Mouse (Mus musculus) embryo, embryonic 10.5 days (tissue): ENCODE results near the gene Tmem135.

Experiments
- DNase-seq: peaks from one replicate; pipeline ENCODE4 v3.0.0-alpha.2; 2015; ENCODE audit warnings: low spot score

Tmem135 gene

DNA sequence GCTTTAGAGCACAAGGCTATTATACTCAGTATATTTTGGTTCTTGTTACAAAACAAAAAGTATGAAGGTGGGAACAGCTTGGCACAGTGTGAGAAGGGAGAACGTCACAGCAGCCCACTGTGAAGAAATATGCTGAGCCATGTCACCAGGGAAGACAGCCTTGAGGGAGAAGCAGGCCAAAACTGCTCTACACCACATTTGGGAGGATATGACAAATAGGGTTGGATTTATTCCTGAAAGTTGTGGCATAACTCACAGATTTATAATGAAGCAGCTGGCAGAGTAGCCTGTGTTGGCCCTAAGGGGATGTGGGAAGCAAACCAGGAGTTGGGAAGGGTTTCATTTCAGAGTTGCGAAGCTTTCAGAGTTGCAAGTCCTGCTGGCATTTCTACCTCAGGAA lies 225.4 kb downstream of the Tmem135 start:
- DNase-seq: no peak

DNA sequence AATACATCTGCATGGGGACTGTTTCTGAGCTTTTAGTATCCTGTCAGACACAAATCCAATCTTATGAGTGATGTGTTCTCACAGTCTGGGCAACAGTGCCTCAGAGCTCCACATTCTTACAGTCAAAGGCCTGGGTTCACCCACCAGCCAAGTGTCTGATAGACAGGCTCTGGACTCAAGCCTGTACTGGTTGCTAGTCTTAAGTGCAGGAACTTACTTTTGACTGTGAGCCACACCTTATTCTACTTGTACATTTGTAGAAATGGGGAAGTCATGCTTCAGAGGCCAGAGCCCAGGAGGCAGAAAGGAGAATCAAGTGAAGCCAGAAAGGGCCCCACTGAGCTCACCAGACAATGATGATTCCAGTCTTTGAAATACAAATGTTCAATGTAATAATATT lies 226.1 kb downstream of the Tmem135 start:
- DNase-seq: no peak

DNA sequence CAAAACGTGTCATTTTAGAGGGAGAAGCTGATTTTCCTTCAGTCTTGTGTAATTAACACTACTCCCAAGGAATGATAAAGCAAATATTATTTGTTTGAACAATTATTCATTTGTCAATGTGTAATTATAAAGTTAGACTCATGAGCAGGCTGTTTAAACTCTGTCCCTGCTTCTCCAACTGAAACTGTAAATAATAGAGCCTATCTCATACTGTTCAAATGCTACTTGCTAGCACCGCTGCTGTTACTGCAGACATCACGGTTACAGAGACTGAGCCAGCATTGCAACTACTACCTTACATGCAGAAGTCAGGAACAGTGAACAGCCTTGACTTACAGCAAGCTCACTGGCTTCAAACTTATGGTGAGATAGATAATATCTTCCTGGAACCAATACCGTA lies 229.6 kb downstream of the Tmem135 start:
- no peak for DNase-seq

DNA sequence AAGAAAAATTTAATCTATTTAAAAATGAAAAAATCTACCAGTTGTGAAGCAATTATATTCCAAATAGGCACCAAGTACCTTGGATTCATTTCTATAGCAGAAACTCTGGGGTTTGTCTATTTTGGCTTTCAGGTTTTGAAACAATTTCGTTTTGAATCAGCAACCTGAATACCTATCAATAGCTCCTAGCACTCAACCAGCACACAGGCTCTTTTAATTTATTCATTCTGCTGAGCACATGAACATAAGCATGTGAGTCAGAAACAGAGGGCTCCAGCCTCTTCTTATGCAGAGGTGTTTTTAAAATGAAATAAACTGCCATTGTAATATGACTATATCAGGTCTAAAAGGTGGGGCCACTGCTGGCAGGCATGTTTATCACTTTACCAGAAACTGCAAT lies 231.0 kb downstream of the Tmem135 start:
- DNase-seq: no peak

DNA sequence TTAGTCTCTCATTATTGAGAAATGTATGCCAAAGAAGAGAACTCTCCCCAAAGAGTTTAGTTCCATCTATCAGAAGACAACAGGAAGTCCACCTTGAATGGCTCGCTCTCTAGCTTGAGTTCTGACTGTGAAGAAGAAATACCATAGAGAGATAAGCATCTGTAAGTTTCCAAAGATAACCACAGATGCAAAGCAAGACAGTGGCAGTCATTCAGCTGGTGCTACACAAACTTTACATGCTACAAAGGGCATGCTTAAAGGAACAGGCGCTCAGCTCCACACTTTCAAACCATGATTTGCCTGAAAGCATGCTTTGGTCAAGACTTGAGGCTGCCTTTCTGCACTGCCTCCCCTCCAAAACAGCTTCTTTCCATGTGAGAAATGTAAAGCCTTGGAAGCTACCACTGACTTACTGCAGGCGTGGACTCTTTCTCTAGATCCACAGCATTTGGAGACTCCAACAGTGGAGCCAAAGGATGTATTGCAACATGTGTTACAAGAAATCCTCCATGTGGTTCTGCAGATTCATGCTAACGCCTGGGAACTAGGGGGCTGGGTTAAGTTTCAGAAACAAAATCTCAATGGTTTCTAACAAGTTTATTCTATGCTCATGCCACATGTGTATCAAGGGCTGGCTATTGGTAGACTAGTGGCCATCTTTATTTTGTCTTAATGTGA lies 232.1 kb downstream of the Tmem135 start:
- no peak for DNase-seq

DNA sequence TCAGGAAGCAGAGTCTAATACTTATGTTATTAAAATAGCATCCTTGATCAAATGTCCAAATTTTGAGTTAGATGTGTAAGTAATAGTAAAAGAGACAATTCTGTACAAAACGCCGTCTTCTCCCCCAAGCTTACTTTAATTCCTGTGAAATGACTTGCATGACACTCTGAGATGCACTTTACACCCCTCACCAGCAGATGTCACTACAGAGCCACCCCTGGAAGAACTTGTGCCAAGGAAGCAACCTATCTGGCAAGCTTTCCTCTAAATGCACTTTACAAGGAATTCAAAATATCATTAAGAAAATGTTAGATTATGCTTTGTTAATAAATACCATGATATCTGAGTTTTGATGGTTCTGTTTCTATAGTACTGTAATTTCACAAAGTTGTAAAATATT lies 235.4 kb downstream of the Tmem135 start:
- DNase-seq: peak; percentile 89

DNA sequence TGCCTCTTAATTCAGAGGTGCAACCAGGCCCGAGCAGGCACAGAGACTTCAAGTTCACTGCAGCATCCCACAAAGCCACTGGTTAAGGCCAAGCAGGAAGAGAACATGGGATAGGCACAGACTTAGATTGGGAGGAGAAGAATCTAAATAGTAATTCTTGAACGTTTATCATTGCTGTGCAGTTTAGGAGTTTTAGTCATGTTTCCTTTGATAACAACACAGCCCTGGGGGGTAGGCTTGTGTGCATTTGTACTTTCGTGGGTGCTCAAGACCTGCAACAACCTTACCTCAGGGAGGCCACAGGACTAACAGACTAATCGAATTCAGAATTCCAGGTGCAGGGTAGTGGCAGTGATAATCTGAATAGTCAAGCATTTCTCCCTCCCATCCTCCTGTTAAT lies 238.5 kb downstream of the Tmem135 start:
- no peak for DNase-seq

DNA sequence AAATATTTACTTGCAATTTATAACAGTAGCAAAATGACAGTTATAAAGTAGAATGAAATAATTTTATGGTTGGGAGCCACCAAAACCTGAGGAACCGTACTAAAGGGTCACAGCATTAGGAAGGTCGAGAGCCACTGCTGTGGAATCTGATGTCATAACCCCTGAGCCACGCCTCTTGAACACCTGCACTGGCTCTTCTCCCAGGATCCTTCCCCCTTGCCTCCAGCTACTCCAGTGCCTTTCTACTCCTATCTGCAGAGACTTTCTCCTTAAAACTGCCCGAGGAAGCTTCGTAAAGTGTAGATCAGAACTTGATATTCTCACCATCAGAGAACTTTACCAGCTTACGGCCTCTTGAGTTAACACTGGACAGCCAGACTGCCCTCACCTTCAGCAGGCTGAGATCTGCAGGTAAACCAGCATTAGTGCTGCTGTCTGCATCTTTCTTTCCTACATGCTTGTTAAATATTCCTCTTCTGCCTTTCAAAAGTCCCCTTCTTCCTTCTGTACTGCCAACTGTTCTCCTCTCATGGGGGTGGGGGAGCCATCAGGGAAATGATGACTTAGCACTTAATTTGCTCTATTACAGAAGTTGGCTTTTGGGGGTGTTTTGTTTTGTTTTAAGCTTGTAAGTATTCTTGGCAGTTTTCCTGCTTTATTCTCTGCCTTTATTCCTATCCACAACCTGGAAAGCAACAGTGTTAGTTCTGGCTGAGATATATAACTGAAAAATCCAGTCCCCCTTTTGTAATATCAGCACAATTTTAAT lies 242.2 kb downstream of the Tmem135 start:
- DNase-seq: no peak

DNA sequence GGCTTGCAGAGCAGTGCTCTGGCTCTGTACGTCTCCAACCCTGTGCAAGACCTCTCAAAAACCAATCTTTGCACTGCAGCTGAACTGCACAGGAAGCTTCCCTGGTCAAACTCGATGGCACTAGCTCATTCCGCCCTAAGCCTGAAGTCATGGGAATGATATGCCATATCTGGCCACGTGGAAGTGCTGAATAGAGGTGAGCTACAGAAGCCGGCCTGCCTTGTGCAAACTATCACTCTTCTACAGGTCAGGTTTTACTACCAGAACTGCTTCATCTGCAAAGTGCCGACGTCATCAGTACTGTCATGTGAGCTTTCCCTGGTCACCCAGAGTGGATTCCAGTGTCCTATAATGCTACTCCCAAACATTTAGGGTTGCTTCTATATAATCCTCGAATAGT lies 246.7 kb downstream of the Tmem135 start:
- DNase-seq: no peak

DNA sequence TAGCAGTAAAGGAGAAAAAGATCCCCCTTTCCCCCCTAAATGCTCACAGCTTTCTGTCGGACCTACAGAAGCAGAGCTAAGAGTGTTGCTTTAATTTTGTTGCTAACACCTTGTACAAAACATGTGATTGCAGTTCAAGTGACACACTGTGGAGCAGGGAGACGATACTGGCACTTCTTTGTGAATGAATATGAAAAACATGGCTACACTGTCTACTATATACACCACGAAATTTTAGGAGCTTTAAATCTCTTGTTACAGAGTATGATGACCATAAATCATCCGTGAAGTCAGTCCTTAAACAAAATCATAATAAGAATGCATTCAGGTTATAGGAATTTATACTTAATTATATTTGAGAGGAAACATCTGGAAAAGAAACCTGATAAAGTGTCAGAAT lies 247.4 kb downstream of the Tmem135 start:
- no peak for DNase-seq

DNA sequence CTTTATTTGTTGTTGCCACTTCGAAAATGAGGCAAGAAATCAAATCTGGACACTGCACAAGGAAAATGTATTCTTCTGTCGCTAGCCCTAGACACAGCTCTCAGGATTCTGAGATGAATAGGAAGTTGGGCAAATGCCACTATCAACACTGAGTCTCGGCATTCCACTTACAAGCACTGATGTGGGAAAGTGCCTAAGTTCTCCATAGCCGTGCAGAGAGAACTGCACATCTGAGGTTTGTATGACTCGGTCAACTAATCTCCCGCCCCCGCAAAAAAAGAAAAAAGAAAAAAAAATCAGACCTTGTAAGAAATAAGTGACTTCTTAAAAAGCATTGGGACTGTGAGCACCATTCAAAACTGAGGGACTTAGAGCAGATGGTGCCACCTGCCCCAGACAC lies 248.3 kb downstream of the Tmem135 start:
- DNase-seq: no peak

DNA sequence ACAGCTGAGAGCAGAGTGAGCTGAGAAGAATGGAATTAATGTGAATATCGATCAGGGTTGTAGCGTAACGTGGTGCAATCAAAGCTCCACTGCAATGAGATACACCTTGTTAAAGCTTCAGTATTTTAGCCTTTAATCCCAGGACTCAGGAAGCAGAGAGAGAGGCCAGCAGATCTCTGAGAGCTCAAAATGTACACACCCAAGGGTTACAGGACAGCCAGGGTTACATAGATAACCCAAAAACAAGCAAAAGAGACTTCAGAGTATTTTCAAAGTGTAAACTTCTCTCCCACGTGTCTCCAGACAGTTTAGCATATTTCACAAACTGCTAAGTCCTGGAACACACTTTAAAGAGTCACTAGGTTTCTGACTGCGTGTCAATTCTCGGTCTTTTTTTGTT lies 248.8 kb downstream of the Tmem135 start:
- no peak for DNase-seq

DNA sequence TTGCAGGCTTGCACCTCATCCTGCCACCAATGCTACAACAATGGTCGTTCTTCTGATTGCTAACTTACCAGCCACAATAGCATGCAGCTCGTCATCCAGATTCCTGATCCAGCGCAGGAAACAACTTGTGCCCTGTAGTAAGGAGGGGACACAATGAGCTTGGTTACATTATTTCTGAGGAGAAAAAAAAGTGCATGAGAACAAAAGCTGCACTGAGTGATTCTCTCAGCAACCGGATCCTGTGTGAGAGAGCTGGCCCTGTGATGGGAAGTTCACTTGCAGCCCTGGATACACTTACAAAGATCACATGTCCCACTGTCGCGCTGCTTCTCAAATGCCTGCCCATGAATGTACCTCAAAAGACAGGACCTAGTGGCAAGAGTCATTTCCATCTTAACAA lies 252.7 kb downstream of the Tmem135 start:
- peak; percentile 13 for DNase-seq

DNA sequence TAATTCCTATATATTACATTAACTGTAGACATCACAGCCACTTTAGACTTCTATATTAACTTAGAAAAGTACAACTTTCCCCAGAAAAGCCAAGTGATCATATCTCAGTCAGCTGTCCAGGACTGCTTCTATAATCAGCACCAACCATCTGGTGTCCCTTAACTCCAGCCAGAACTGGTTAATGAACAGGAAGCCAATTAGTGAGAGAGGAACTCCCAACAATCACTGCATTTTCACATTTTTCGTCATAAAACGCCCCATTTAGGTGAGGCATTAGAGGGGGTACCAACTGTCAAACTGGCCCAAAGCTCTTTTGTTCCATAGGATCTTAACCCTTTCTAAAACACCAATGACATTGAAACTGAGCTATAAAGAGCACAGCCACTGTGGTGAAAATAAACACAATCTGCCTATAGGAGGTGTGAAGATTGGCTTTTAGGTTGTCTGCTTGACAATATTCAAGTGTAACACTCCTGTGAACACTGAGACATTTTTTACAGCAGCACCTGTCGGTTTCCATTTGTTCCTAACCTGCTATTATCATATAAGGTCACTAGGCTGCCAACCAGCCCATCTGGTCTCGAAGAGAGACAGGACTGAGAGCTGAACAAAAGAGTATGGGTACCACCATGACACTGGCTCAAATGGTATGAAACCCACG lies 263.3 kb downstream of the Tmem135 start:
- no peak for DNase-seq

DNA sequence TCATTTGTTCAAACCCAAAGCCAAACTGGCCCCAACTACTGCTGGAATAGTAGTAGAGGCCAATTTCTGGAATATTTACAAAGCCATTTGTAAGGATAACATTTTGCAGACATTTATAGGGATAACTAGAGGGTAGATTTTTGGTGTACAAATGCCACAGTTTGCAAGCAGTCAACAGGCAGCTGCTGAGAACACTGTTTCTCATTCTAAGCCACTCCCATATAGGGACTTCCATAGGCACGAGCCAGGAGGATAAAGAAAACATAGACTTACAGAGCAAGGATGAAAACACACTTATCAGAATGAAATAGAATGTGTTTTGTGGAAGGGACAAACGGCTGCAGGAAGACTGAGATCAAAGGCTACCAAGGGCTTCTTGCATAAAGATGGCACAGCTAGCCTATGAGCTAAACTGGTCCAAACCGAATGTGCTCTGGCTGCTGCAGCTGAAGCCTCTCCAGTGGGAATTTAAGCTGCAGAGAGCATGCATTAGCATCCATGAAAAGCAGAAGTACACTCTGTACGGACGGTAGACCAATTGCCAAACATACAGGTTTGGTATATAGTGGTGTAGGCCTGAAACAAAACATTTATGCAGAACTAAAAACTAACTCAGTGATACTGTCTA lies 269.0 kb downstream of the Tmem135 start:
- no peak for DNase-seq

DNA sequence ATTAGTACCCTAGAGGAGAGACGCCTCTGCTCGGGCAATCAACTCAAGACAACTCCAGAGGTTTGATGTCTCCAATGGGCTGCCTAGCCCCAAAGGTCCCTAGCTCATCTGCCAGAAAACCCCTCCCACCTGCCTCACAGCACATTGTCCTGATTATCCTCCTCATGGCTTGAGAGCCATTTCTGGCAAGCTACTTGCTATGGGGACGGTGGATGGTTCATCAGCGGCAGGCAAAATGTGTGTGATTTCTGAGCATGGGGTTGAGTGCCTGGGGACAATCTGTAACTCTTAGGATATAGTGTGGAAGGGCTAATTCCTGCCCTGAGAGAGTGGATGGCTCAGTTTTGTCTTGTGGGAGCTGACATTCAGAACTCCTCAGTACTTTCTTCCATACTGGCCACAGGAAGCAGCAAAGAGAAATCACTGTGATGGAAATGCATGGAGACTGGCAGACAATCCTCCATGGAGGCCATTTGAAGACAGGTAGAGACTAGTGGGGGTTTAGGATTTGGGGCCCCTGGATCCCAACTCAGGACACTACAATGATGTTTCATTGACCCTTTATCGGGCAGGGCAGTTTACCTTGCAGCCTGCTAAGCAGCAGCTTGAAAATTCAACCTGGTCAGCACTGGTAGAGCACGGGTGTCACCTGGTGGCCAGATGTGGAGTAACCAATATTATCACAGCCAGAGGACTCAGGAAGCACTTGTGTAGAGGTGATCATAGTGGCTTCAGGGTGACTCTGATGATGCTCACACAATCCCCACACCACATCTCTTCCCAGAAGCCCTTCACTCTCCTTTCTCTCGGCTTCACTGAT lies 277.7 kb downstream of the Tmem135 start:
- DNase-seq: peak; percentile 77

DNA sequence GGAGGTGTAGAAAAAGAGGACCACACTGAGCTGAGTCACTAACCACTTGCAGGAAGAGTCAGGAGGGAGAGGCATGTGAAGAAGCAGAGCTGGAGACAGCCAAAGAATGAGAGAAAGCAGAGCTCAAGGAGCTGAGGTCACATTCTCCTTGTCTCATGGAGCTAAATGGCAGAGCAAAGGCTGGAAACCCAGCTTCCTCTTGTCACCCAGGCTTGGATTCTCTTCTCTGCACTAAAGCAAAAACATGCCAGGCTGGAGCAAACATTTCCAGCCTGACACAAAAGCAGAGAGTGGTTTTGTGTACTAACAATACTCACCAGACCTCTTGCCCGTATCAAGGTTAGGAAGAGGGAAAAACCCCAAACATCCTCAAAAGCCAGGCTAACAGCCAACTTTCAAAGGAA lies 287.8 kb downstream of the Tmem135 start:
- no peak for DNase-seq

DNA sequence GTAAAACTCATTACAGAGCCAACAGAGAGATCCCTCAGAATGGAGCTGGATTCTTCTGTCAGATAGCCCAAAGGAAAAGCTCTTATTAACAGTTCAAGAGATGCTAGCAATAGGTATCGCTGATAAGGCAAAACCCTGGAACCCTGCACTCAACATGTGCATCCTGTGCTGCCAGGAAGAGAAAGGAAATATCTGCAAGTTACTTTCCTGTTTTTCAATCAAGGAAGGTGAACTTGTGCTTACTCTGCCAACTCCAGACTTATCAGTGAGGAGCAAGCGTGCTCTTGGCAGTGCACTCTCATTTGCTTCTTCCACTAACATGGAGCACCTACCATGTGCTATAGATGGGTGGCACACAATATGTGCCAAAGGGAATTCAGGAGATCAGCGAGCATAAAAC lies 288.4 kb downstream of the Tmem135 start:
- DNase-seq: no peak

DNA sequence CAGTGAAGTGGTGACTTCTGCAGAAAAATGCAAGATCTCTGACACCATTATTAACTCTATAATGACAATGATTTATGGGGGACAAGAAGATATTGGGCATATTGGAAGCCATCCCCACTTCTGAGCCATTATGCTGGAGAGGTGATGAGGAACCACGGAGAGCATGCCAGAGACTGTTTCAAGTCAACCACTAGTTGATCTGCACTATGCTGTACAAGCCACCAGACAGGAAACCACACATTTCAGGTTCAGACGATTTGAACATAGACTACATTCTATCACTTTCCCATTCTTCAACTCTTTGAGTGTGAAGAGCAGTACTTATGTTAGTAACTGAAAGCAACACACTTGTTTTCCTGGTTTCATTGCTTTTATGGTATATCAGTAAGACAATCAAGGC lies 297.6 kb downstream of the Tmem135 start:
- no peak for DNase-seq

DNA sequence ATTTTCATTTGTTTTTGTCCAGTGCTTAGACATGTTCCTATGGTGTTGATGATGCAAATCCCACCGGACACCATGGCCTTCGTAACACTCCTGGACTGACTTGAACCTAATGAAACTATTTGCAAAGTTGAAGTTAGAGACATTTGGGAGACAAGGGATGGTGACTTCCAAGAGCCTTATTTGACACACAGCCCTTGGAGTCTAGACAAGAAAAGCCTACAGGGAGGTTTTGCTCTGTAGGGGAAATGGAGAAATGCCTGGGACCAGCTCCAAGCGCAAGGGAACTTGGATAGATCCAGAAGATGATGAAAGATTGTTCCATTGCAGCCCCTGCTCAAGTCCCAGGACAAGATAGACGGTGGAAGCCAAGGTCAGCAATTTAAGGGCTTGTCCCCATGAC lies 304.3 kb downstream of the Tmem135 start:
- DNase-seq: no peak
